16 mouse cellular contexts compared by ENCODE assay signal in genomic region chr11:57201245-57201976, GRCm38 (mm10).
DNase-seq lines count a peak whose midpoint lies in the region; ATAC-seq and TF ChIP-seq lines count a peak whose summit lies in the region.
"Had no signal": no experiment of that assay in that cellular context is flagged by ENCODE, and none has a peak within 500 bp of the region (broad histone marks: within the 10 kb centered on the region; RNA-seq: fewer than 3 reads in every experiment).

No protein-coding gene starts in this region.

- no peak for ATAC-seq in megakaryocyte, adult 5-6 weeks (ENCODE audit: poor library complexity, severe bottlenecking)
- peak; percentile 39; the same call in 1 of the 2 replicates for ATAC-seq in kidney, embryonic 14.5 days (ENCODE audit: low FRiP score, low TSS enrichment)
- ATAC-seq: forebrain, embryonic 16.5 days; hindbrain, postnatal 0 days; midbrain, embryonic 15.5 days had no signal

- H3K4me1 ChIP-seq in megakaryocyte, embryonic 14.5 days, result no peaks in the 10 kb centered on the region
- no peaks in the 10 kb centered on the region for H3K4me1 ChIP-seq in kidney, embryonic 14.5 days (ENCODE audit: control insufficient read depth, insufficient read depth, low read length)
- H3K4me1 ChIP-seq in olfactory bulb, adult 2 months (ENCODE audit: control insufficient read depth, insufficient read depth, low read length), result peaks cover 14% of the 10 kb centered on the region
- H3K4me1 ChIP-seq: liver, embryonic 15.5 days had no signal

- no peak overlapping the region for H3K9ac ChIP-seq in kidney, embryonic 14.5 days (ENCODE audit: low read depth, low read length)
- H3K9ac ChIP-seq: liver, embryonic 15.5 days; midbrain, embryonic 15.5 days; neural tube, embryonic 13.5 days had no signal

- no peaks in the 10 kb centered on the region for H3K36me3 ChIP-seq in megakaryocyte, embryonic 14.5 days (replicated peaks; ENCODE audit: low read length)
- no peaks in the 10 kb centered on the region for H3K36me3 ChIP-seq in kidney, embryonic 14.5 days (ENCODE audit: control insufficient read depth, insufficient read depth, low read length)
- H3K36me3 ChIP-seq: liver, embryonic 15.5 days; midbrain, embryonic 15.5 days; neural tube, embryonic 13.5 days had no signal

- WGBS in kidney, embryonic 14.5 days, result 57% methylated on average over 10 of the region's 10 CpGs
- 71% methylated on average over 10 of the region's 10 CpGs for WGBS in olfactory bulb, adult 2 months

- peak; percentile 92 for DNase-seq in heart, adult 11 months
- DNase-seq in heart, postnatal 25 days (ENCODE audit: low spot score), result no peak
- no peak for DNase-seq in spleen, adult 18-20 months
- DNase-seq in cerebellum, adult 9-10 months, result no peak
- DNase-seq: cerebellum, postnatal 36 days; right cerebral cortex, adult 18-20 months had no signal

- H3K9me3 ChIP-seq in megakaryocyte, embryonic 14.5 days, result peaks cover 12% of the 10 kb centered on the region; the same call in 1 of the 2 replicates
- H3K9me3 ChIP-seq in kidney, embryonic 14.5 days (ENCODE audit: control insufficient read depth, low read length), result no peaks in the 10 kb centered on the region; the same call in 1 of the 2 replicates
- H3K9me3 ChIP-seq: liver, embryonic 15.5 days; midbrain, embryonic 15.5 days; neural tube, embryonic 13.5 days had no signal

- no peak for TF ChIP-seq POLR2A in olfactory bulb, adult 2 months (IDR thresholded peaks at IDR 0.05; ENCODE audit: insufficient read depth, low read depth, low read length)

- peak overlapping the region; percentile 49; the same call in 1 of the 2 replicates for H3K27ac ChIP-seq in kidney, embryonic 14.5 days (ENCODE audit: low read depth, low read length)
- H3K27ac ChIP-seq in olfactory bulb, adult 2 months (ENCODE audit: insufficient read depth, low read depth, low read length), result peak overlapping the region; percentile 54; the same call in 1 of the 2 replicates
- H3K27ac ChIP-seq: hindbrain, postnatal 0 days; left cerebral cortex, adult 2 months; liver, embryonic 15.5 days; midbrain, embryonic 15.5 days had no signal

- intact Hi-C loops in heart, postnatal 25 days (cut with DNase I), result no loop called here

- peak overlapping the region; percentile 60 for H3K4me3 ChIP-seq in megakaryocyte, embryonic 14.5 days (replicated peaks)
- H3K4me3 ChIP-seq in kidney, embryonic 14.5 days (ENCODE audit: low read length), result no peak overlapping the region
- H3K4me3 ChIP-seq in olfactory bulb, adult 2 months (ENCODE audit: insufficient read depth, low read depth, low read length), result no peak overlapping the region
- H3K4me3 ChIP-seq: left cerebral cortex, adult 2 months; liver, embryonic 15.5 days; midbrain, embryonic 15.5 days; neural tube, embryonic 13.5 days had no signal

- no peak for TF ChIP-seq CTCF in olfactory bulb, adult 2 months (IDR thresholded peaks at IDR 0.05; ENCODE audit: insufficient read depth, low read depth, low read length)

- no peak overlapping the region for H3K4me2 ChIP-seq in kidney, embryonic 14.5 days (replicated peaks; ENCODE audit: low read depth, low read length)
- H3K4me2 ChIP-seq: liver, embryonic 15.5 days; midbrain, embryonic 15.5 days; neural tube, embryonic 13.5 days had no signal

- no peaks in the 10 kb centered on the region for H3K27me3 ChIP-seq in megakaryocyte, embryonic 14.5 days (replicated peaks)
- H3K27me3 ChIP-seq in kidney, embryonic 14.5 days (ENCODE audit: control insufficient read depth, insufficient read depth, low read length), result no peaks in the 10 kb centered on the region
- H3K27me3 ChIP-seq: liver, embryonic 15.5 days; midbrain, embryonic 15.5 days; neural tube, embryonic 13.5 days had no signal
